Comparison of ENCODE assay signal across 16 mouse cellular contexts in the genomic region with DNA sequence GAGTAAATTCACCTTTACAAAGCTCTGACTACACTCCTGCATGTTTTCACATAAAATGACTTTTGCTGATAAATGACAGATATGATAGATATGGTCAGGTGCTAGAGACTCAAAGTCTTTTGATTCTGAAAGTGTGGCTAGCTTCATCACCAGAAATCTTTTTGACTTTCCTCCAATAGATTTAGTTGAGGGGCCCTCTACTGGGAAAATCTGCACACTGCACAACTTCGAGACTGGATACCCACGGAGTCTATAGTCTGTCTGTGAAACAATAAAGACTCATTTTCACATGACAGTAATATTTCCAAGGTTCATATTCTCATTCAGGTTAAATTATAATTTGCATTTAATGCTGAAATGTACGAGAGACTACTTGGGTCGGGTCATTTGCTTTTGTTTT. TPM values are rescaled to one million over a fixed set of nuclear protein-coding genes. Genes with fewer than 3 reads are reported as not detected.
A peak's percentile ranks its signal among the peaks of the same experiment; 100 is the strongest.
DNase-seq lines count a peak whose midpoint lies in the region; TF ChIP-seq lines count a peak whose summit lies in the region.
"Had no signal": no experiment of that assay in that cellular context is flagged by ENCODE, and none has a peak within 500 bp of the region (broad histone marks: within the 10 kb centered on the region; RNA-seq: fewer than 3 reads in every experiment).

No protein-coding gene starts in this region.

- no peaks in the 10 kb centered on the region for H3K36me3 ChIP-seq in E14TG2a.4 (ENCODE audit: insufficient read depth, low read length)
- H3K36me3 ChIP-seq: limb, embryonic 13.5 days; midbrain, embryonic 13.5 days; neural tube, embryonic 15.5 days had no signal

- peak; percentile 14 for DNase-seq in heart, adult 11 months
- no peak for DNase-seq in heart, postnatal 36 days
- peak; percentile 23 to 34 for DNase-seq in left cerebral cortex, postnatal 14 days (ENCODE audit: low spot score in 2 of 2)
- no peak for DNase-seq in left cerebral cortex, adult 11 months (ENCODE audit: low spot score)
- DNase-seq in brain, adult 2 months (ENCODE audit: low read depth, low spot score) = peak; percentile 23
- no peak for DNase-seq in urinary bladder, postnatal 36 days (ENCODE audit: low spot score in 2 of 2)
- DNase-seq: cerebellum, adult 11 months; heart, adult 18-20 months; spleen, adult 18-20 months; thymus, adult 18-20 months had no signal

- H3K9me3 ChIP-seq in E14TG2a.4 (ENCODE audit: low read length) = no peaks in the 10 kb centered on the region
- H3K9me3 ChIP-seq: limb, embryonic 13.5 days; midbrain, embryonic 13.5 days; neural tube, embryonic 15.5 days had no signal

- no peaks in the 10 kb centered on the region for H3K27me3 ChIP-seq in E14TG2a.4 (ENCODE audit: insufficient read depth, low read length)
- H3K27me3 ChIP-seq: limb, embryonic 13.5 days; midbrain, embryonic 13.5 days; neural tube, embryonic 15.5 days had no signal

- no peak overlapping the region for H3K4me3 ChIP-seq in E14TG2a.4 (replicated peaks; ENCODE audit: low read length)
- H3K4me3 ChIP-seq: limb, embryonic 13.5 days; midbrain, embryonic 13.5 days; neural tube, embryonic 15.5 days had no signal

- intact Hi-C loops in heart, postnatal 36 days (cut with DNase I) = no loop called here
- intact Hi-C loops in left cerebral cortex, postnatal 14 days (cut with DNase I) = no loop called here

- H3K4me1 ChIP-seq in E14TG2a.4 (replicated peaks; ENCODE audit: low read depth, low read length) = no peaks in the 10 kb centered on the region
- H3K4me1 ChIP-seq: limb, embryonic 13.5 days; midbrain, embryonic 13.5 days; neural tube, embryonic 15.5 days had no signal

- peak; percentile 39 for TF ChIP-seq CTCF in E14TG2a.4 (conservative IDR thresholded peaks at IDR 0.05; ENCODE audit: low read length)

RNA-seq across cellular contexts. Expression of gene Pnlip, which starts 9.8 kb away (rescaled TPM):
- not detected for total RNA-seq in heart, postnatal 36 days (2021)
- 1 to 10 TPM; 4.4 to 5.1 TPM for total RNA-seq in left cerebral cortex, postnatal 14 days (2021)
- total RNA-seq: adrenal gland, adult 18-20 months; heart, adult 18-20 months; hematopoietic stem cell, adult 5-6 weeks had no signal

Comparison
In these comparisons a context has a peak if more than half of its experiments do, and no peak if none do; other contexts are left out.
1. DNase-seq: peak in heart, adult 11 months (single experiment), left cerebral cortex, postnatal 14 days (2 of 2) and brain, adult 2 months (single experiment); none in heart, postnatal 36 days (0 of 2), left cerebral cortex, adult 11 months (single experiment) and urinary bladder, postnatal 36 days (0 of 2).
2. RNA of gene Pnlip, which starts 9.8 kb away (total RNA-seq): 4.4 to 5.1 TPM in left cerebral cortex, postnatal 14 days; not detected in heart, postnatal 36 days; every median in the first group is over 4 times any median in the second.